Mouse (Mus musculus): ENCODE results near the gene Etv6. TPM values are rescaled to one million over a fixed set of nuclear protein-coding genes. Genes with fewer than 3 reads are reported as not detected.

Gene Etv6
- total and polyA plus RNA-seq, 3 experiments: 10.4 to 58.9 (median 28.9) TPM

- H3K4me3 ChIP-seq (ENCODE audit: low read depth, low read length): no peak overlapping the region
- no peaks in the 10 kb centered on the region for H3K27me3 ChIP-seq (ENCODE audit: insufficient read depth, low read length)
- H3K36me3 ChIP-seq (replicated peaks): peaks cover 78% of the 10 kb centered on the region
- no peaks in the 10 kb centered on the region for H3K9me3 ChIP-seq (replicated peaks)
- DNase-seq (ENCODE audit: low spot score) (no peak), ATAC-seq (ENCODE audit: extremely low read depth, insufficient number of reproducible peaks, low FRiP score, poor library complexity, severe bottlenecking) (no peak)
- H3K4me1 ChIP-seq (ENCODE audit: insufficient read depth, low read depth, low read length): no peaks in the 10 kb centered on the region; the same call in 1 of the 2 replicates
- no peak for TF ChIP-seq GATA1 (IDR thresholded peaks at IDR 0.05; ENCODE audit: borderline replicate concordance, low read length)
- no peak for TF ChIP-seq TAL1 (conservative IDR thresholded peaks at IDR 0.05; ENCODE audit: low read depth, low read length)
- TF ChIP-seq CTCF (IDR thresholded peaks at IDR 0.05; ENCODE audit: low read depth, low read length): no peak
- TF ChIP-seq GATA2 (IDR thresholded peaks at IDR 0.05; ENCODE audit: borderline replicate concordance, low read depth, low read length): no peak
- no peak for TF ChIP-seq POLR2AphosphoS5 (IDR thresholded peaks at IDR 0.05; ENCODE audit: insufficient replicate concordance, low read depth, low read length)
Observed at GRCm38 (mm10) chr6:134151022-134151680, 115.7 kb downstream of the Etv6 start.

- Histone ChIP-seq H3K4me3 (ENCODE audit: low read depth, low read length) (no peak overlapping the region), H3K9me3 (replicated peaks) (no peaks in the 10 kb centered on the region), H3K27me3 (ENCODE audit: insufficient read depth, low read length) (no peaks in the 10 kb centered on the region), H3K36me3 (replicated peaks) (peaks cover 81% of the 10 kb centered on the region), H3K4me1 (ENCODE audit: insufficient read depth, low read depth, low read length) (no peaks in the 10 kb centered on the region; the same call in 1 of the 2 replicates)
- ATAC-seq (ENCODE audit: extremely low read depth, insufficient number of reproducible peaks, low FRiP score, poor library complexity, severe bottlenecking) (no peak), DNase-seq (ENCODE audit: low spot score) (no peak)
- TF ChIP-seq GATA1 (IDR thresholded peaks at IDR 0.05; ENCODE audit: borderline replicate concordance, low read length) (no peak), CTCF (IDR thresholded peaks at IDR 0.05; ENCODE audit: low read depth, low read length) (no peak), GATA2 (IDR thresholded peaks at IDR 0.05; ENCODE audit: borderline replicate concordance, low read depth, low read length) (no peak), TAL1 (conservative IDR thresholded peaks at IDR 0.05; ENCODE audit: low read depth, low read length) (no peak), POLR2AphosphoS5 (IDR thresholded peaks at IDR 0.05; ENCODE audit: insufficient replicate concordance, low read depth, low read length) (no peak)
Observed at GRCm38 (mm10) chr6:134151853-134152505, 116.5 kb downstream of the Etv6 start.

GRCm38 (mm10) chr6:134152539-134152938 is 117.0 kb downstream of the Etv6 start:
- H3K4me3 ChIP-seq (ENCODE audit: low read depth, low read length): no peak overlapping the region
- H3K4me1 ChIP-seq (ENCODE audit: insufficient read depth, low read depth, low read length): no peaks in the 10 kb centered on the region; the same call in 1 of the 2 replicates
- H3K9me3 ChIP-seq (replicated peaks): no peaks in the 10 kb centered on the region
- DNase-seq (ENCODE audit: low spot score) (no peak), ATAC-seq (ENCODE audit: extremely low read depth, insufficient number of reproducible peaks, low FRiP score, poor library complexity, severe bottlenecking) (no peak)
- peaks cover 81% of the 10 kb centered on the region for H3K36me3 ChIP-seq (replicated peaks)
- H3K27me3 ChIP-seq (ENCODE audit: insufficient read depth, low read length): no peaks in the 10 kb centered on the region
- TF ChIP-seq GATA2 (IDR thresholded peaks at IDR 0.05; ENCODE audit: borderline replicate concordance, low read depth, low read length) (no peak), TAL1 (conservative IDR thresholded peaks at IDR 0.05; ENCODE audit: low read depth, low read length) (no peak), CTCF (IDR thresholded peaks at IDR 0.05; ENCODE audit: low read depth, low read length) (no peak), GATA1 (IDR thresholded peaks at IDR 0.05; ENCODE audit: borderline replicate concordance, low read length) (no peak), POLR2AphosphoS5 (IDR thresholded peaks at IDR 0.05; ENCODE audit: insufficient replicate concordance, low read depth, low read length) (no peak)

GRCm38 (mm10) chr6:134154746-134155145 is 119.2 kb downstream of the Etv6 start:
- no peak for TF ChIP-seq CTCF (IDR thresholded peaks at IDR 0.05; ENCODE audit: low read depth, low read length)
- TF ChIP-seq POLR2AphosphoS5 (IDR thresholded peaks at IDR 0.05; ENCODE audit: insufficient replicate concordance, low read depth, low read length): no peak
- TF ChIP-seq GATA1 (IDR thresholded peaks at IDR 0.05; ENCODE audit: borderline replicate concordance, low read length): no peak
- no peak for TF ChIP-seq TAL1 (conservative IDR thresholded peaks at IDR 0.05; ENCODE audit: low read depth, low read length)
- no peak for TF ChIP-seq GATA2 (IDR thresholded peaks at IDR 0.05; ENCODE audit: borderline replicate concordance, low read depth, low read length)
- no peak overlapping the region for H3K4me3 ChIP-seq (ENCODE audit: low read depth, low read length)
- H3K36me3 ChIP-seq (replicated peaks): peaks cover 69% of the 10 kb centered on the region
- ATAC-seq (ENCODE audit: extremely low read depth, insufficient number of reproducible peaks, low FRiP score, poor library complexity, severe bottlenecking) (no peak), DNase-seq (ENCODE audit: low spot score) (no peak)
- H3K4me1 ChIP-seq (ENCODE audit: insufficient read depth, low read depth, low read length): no peaks in the 10 kb centered on the region; the same call in 1 of the 2 replicates
- no peaks in the 10 kb centered on the region for H3K27me3 ChIP-seq (ENCODE audit: insufficient read depth, low read length)
- no peaks in the 10 kb centered on the region for H3K9me3 ChIP-seq (replicated peaks)

- no peaks in the 10 kb centered on the region; the same call in 1 of the 2 replicates for H3K4me1 ChIP-seq (ENCODE audit: insufficient read depth, low read depth, low read length)
Observed at GRCm38 (mm10) chr6:134155900-134156623, 120.6 kb downstream of the Etv6 start.

More at GRCm38 (mm10) chr6:134155900-134156623, 120.6 kb downstream of the Etv6 start:
- Histone ChIP-seq H3K36me3 (replicated peaks) (peaks cover 69% of the 10 kb centered on the region), H3K4me3 (ENCODE audit: low read depth, low read length) (no peak overlapping the region), H3K9me3 (replicated peaks) (no peaks in the 10 kb centered on the region), H3K27me3 (ENCODE audit: insufficient read depth, low read length) (no peaks in the 10 kb centered on the region)
- TF ChIP-seq TAL1 (conservative IDR thresholded peaks at IDR 0.05; ENCODE audit: low read depth, low read length) (no peak), GATA1 (IDR thresholded peaks at IDR 0.05; ENCODE audit: borderline replicate concordance, low read length) (no peak), CTCF (IDR thresholded peaks at IDR 0.05; ENCODE audit: low read depth, low read length) (no peak), POLR2AphosphoS5 (IDR thresholded peaks at IDR 0.05; ENCODE audit: insufficient replicate concordance, low read depth, low read length) (no peak), GATA2 (IDR thresholded peaks at IDR 0.05; ENCODE audit: borderline replicate concordance, low read depth, low read length) (no peak)
- ATAC-seq (ENCODE audit: extremely low read depth, insufficient number of reproducible peaks, low FRiP score, poor library complexity, severe bottlenecking) (no peak), DNase-seq (ENCODE audit: low spot score) (no peak)

Data from G1E (cell line).